Mouse (Mus musculus) limb, embryonic 12.5 days (tissue): ENCODE data around the gene Kcnip4. TPM values are rescaled to one million over a fixed set of nuclear protein-coding genes. Genes with fewer than 3 reads are reported as not detected.
A peak's percentile ranks its signal among the peaks of the same experiment; 100 is the strongest.

Experiments used
- ATAC-seq: fragments of 200-750 bp; cut with Nextera tagmentation; 2 replicates; pipeline ENCODE4 v1.8.0; 2017; ENCODE audit warnings: low read depth, moderate TSS enrichment; ENCODE audit not compliant: insufficient number of reproducible peaks, insufficient read depth, low FRiP score, low TSS enrichment
- H3K27ac ChIP-seq: fragments of 300-500 bp; sonication (generic); 2 replicates; pipeline ENCODE4 v1.5.1; 2016; ENCODE audit warnings: mild to moderate bottlenecking, moderate library complexity
- H3K27me3 ChIP-seq: fragments of 300-500 bp; sonication (generic); 2 replicates; pipeline ENCODE4 v1.6.1; 2016; ENCODE audit warnings: mild to moderate bottlenecking, moderate library complexity
- H3K36me3 ChIP-seq: fragments of 300-500 bp; sonication (generic); 2 replicates; pipeline ENCODE4 v1.6.1; 2016; ENCODE audit warnings: mild to moderate bottlenecking, moderate library complexity
- H3K4me1 ChIP-seq: fragments of 300-500 bp; sonication (generic); replicated peaks from 2 replicates; pipeline ENCODE4 v1.6.1; 2016
- H3K4me2 ChIP-seq: fragments of 300-500 bp; sonication (generic); 2 replicates; pipeline ENCODE4 v1.6.1; 2016; ENCODE audit warnings: mild to moderate bottlenecking, moderate library complexity
- H3K4me3 ChIP-seq: fragments of 300-500 bp; sonication (generic); replicated peaks from 2 replicates; pipeline ENCODE4 v1.5.1; 2016; ENCODE audit warnings: mild to moderate bottlenecking
- H3K9ac ChIP-seq: fragments of 300-500 bp; sonication (generic); replicated peaks from 2 replicates; pipeline ENCODE4 v1.6.1; 2016; ENCODE audit warnings: mild to moderate bottlenecking, moderate library complexity
- H3K9me3 ChIP-seq: fragments of 300-500 bp; sonication (generic); 2 replicates; pipeline ENCODE4 v1.6.1; 2016; ENCODE audit warnings: mild to moderate bottlenecking, moderate library complexity
- WGBS: fragments of 180-500 bp; shearing (Covaris S2); methylation state at CpG from one replicate; pipeline ENCODE4 v1.1.7; 2016; 5-methylcytosine and 5-hydroxymethylcytosine counted together
- polyA plus RNA-seq: library from polyadenylated mRNA; unstranded; fragments of >200 nt; fragmentation: Nextera tagmentation; extraction: Ambion mirVana; gene quantifications from 2 replicates; pipeline ENCODE4 v1.2.1, GENCODE M21; 2016

The Kcnip4 gene
- polyA plus RNA-seq, 1 experiment from 2014 or later = 1.9 TPM

GRCm38 (mm10) chr5:48650496-48650895 is 874.2 kb downstream of the Kcnip4 start:
- Histone ChIP-seq H3K4me1 (peaks cover 11% of the 10 kb centered on the region; the same call in 1 of the 2 replicates), H3K27me3 (no peaks in the 10 kb centered on the region), H3K4me3 (no peak overlapping the region), H3K9ac (no peak overlapping the region), H3K36me3 (no peaks in the 10 kb centered on the region), H3K4me2 (no peak overlapping the region), H3K27ac (no peak overlapping the region), H3K9me3 (no peaks in the 10 kb centered on the region)
- no peak for ATAC-seq
- WGBS = 39% methylated on average over 4 of the region's 4 CpGs

GRCm38 (mm10) chr5:48636675-48637074 is 888.0 kb downstream of the Kcnip4 start:
- Histone ChIP-seq H3K9ac (no peak overlapping the region), H3K4me1 (no peaks in the 10 kb centered on the region), H3K36me3 (no peaks in the 10 kb centered on the region), H3K4me3 (no peak overlapping the region), H3K27me3 (no peaks in the 10 kb centered on the region), H3K9me3 (no peaks in the 10 kb centered on the region), H3K4me2 (no peak overlapping the region), H3K27ac (no peak overlapping the region)
- WGBS = 85% methylated on average over 6 of the region's 6 CpGs
- no peak for ATAC-seq

GRCm38 (mm10) chr5:48633631-48634030 is 891.1 kb downstream of the Kcnip4 start:
- no peak overlapping the region for H3K4me3 ChIP-seq
- no peak overlapping the region for H3K27ac ChIP-seq
- WGBS = 88% methylated on average over 3 of the region's 3 CpGs
- H3K9ac ChIP-seq = no peak overlapping the region
- no peaks in the 10 kb centered on the region for H3K36me3 ChIP-seq
- H3K4me1 ChIP-seq = no peaks in the 10 kb centered on the region
- ATAC-seq = no peak
- H3K27me3 ChIP-seq = no peaks in the 10 kb centered on the region
- no peaks in the 10 kb centered on the region for H3K9me3 ChIP-seq
- H3K4me2 ChIP-seq = no peak overlapping the region

- no peak overlapping the region for H3K9ac ChIP-seq
- H3K27ac ChIP-seq = no peak overlapping the region
- no peaks in the 10 kb centered on the region for H3K36me3 ChIP-seq
- H3K4me1 ChIP-seq = no peaks in the 10 kb centered on the region
- H3K4me2 ChIP-seq = no peak overlapping the region
- H3K9me3 ChIP-seq = no peaks in the 10 kb centered on the region
- H3K27me3 ChIP-seq = no peaks in the 10 kb centered on the region
- no peak overlapping the region for H3K4me3 ChIP-seq
- no peak for ATAC-seq
- 62% methylated on average over 7 of the region's 7 CpGs for WGBS
Observed at GRCm38 (mm10) chr5:48623370-48623769, 901.3 kb downstream of the Kcnip4 start.

- H3K9ac ChIP-seq = no peak overlapping the region
- no peaks in the 10 kb centered on the region for H3K9me3 ChIP-seq
- no peak overlapping the region for H3K4me3 ChIP-seq
- no peaks in the 10 kb centered on the region for H3K4me1 ChIP-seq
- H3K36me3 ChIP-seq = no peaks in the 10 kb centered on the region
- no peak overlapping the region for H3K27ac ChIP-seq
- no peak overlapping the region for H3K4me2 ChIP-seq
- ATAC-seq = no peak
- H3K27me3 ChIP-seq = no peaks in the 10 kb centered on the region
- 82% methylated on average over 5 of the region's 5 CpGs for WGBS
Observed at GRCm38 (mm10) chr5:48606916-48607315, 917.8 kb downstream of the Kcnip4 start.

- no peaks in the 10 kb centered on the region for H3K36me3 ChIP-seq
- no peak overlapping the region for H3K27ac ChIP-seq
- no peak overlapping the region for H3K9ac ChIP-seq
- no peaks in the 10 kb centered on the region for H3K27me3 ChIP-seq
- no peaks in the 10 kb centered on the region for H3K9me3 ChIP-seq
- no peak overlapping the region for H3K4me3 ChIP-seq
- H3K4me2 ChIP-seq = no peak overlapping the region
- no peaks in the 10 kb centered on the region for H3K4me1 ChIP-seq
- no peak for ATAC-seq
- WGBS = 93% methylated on average over 9 of the region's 9 CpGs
Observed at GRCm38 (mm10) chr5:48606281-48606680, 918.4 kb downstream of the Kcnip4 start.

- peaks cover 15% of the 10 kb centered on the region for H3K4me1 ChIP-seq
- H3K36me3 ChIP-seq = no peaks in the 10 kb centered on the region
- no peak overlapping the region for H3K27ac ChIP-seq
- WGBS = 3% methylated on average over 12 of the region's 12 CpGs
- no peaks in the 10 kb centered on the region for H3K9me3 ChIP-seq
- H3K4me2 ChIP-seq = peak overlapping the region; percentile 65
- no peaks in the 10 kb centered on the region; the same call in 1 of the 2 replicates for H3K27me3 ChIP-seq
- ATAC-seq = 0 out of 2 replicates have a peak, but pooled peaks have one; percentile 26
- H3K4me3 ChIP-seq = peak overlapping the region; percentile 33
- H3K9ac ChIP-seq = peak overlapping the region; percentile 24; the same call in 1 of the 2 replicates
Observed at GRCm38 (mm10) chr5:48599481-48600040, 925.1 kb downstream of the Kcnip4 start.

GRCm38 (mm10) chr5:48588014-48588413 is 936.7 kb downstream of the Kcnip4 start:
- Histone ChIP-seq H3K27me3 (no peaks in the 10 kb centered on the region), H3K9me3 (no peaks in the 10 kb centered on the region), H3K9ac (no peak overlapping the region), H3K4me1 (no peaks in the 10 kb centered on the region), H3K4me3 (no peak overlapping the region), H3K4me2 (no peak overlapping the region), H3K27ac (no peak overlapping the region), H3K36me3 (no peaks in the 10 kb centered on the region)
- no peak for ATAC-seq

GRCm38 (mm10) chr5:48583431-48583830 is 941.3 kb downstream of the Kcnip4 start:
- Histone ChIP-seq H3K27me3 (no peaks in the 10 kb centered on the region), H3K4me1 (no peaks in the 10 kb centered on the region), H3K27ac (no peak overlapping the region), H3K9ac (no peak overlapping the region), H3K4me3 (no peak overlapping the region), H3K9me3 (no peaks in the 10 kb centered on the region), H3K36me3 (no peaks in the 10 kb centered on the region), H3K4me2 (no peak overlapping the region)
- 51% methylated on average over 1 of the region's 1 CpGs for WGBS
- no peak for ATAC-seq

- H3K36me3 ChIP-seq = no peaks in the 10 kb centered on the region
- 87% methylated on average over 3 of the region's 3 CpGs for WGBS
- ATAC-seq = no peak
Observed at GRCm38 (mm10) chr5:48563996-48564587, 960.6 kb downstream of the Kcnip4 start.

GRCm38 (mm10) chr5:48551753-48552152 is 973.0 kb downstream of the Kcnip4 start:
- 82% methylated on average over 4 of the region's 4 CpGs for WGBS
- Histone ChIP-seq H3K4me3 (no peak overlapping the region), H3K4me1 (no peaks in the 10 kb centered on the region), H3K27me3 (no peaks in the 10 kb centered on the region), H3K9ac (no peak overlapping the region), H3K36me3 (no peaks in the 10 kb centered on the region), H3K27ac (no peak overlapping the region), H3K4me2 (no peak overlapping the region), H3K9me3 (no peaks in the 10 kb centered on the region)
- ATAC-seq = no peak

More at GRCm38 (mm10) chr5:48563996-48564587, 960.6 kb downstream of the Kcnip4 start:
- Histone ChIP-seq H3K9me3 (no peaks in the 10 kb centered on the region), H3K4me2 (no peak overlapping the region), H3K27ac (no peak overlapping the region), H3K4me1 (no peaks in the 10 kb centered on the region), H3K4me3 (no peak overlapping the region), H3K9ac (no peak overlapping the region), H3K27me3 (no peaks in the 10 kb centered on the region)

GRCm38 (mm10) chr5:48545825-48546224 is 978.9 kb downstream of the Kcnip4 start:
- H3K27me3 ChIP-seq = no peaks in the 10 kb centered on the region
- no peaks in the 10 kb centered on the region for H3K4me1 ChIP-seq
- no peak overlapping the region for H3K4me3 ChIP-seq
- H3K27ac ChIP-seq = no peak overlapping the region
- H3K36me3 ChIP-seq = no peaks in the 10 kb centered on the region
- H3K9ac ChIP-seq = no peak overlapping the region
- no peak overlapping the region for H3K4me2 ChIP-seq
- WGBS = 92% methylated on average over 3 of the region's 3 CpGs
- ATAC-seq = no peak
- no peaks in the 10 kb centered on the region for H3K9me3 ChIP-seq
